Mouse (Mus musculus) forebrain, embryonic 12.5 days (tissue): ENCODE data around the gene Rbfox3. TPM values are rescaled to one million over a fixed set of nuclear protein-coding genes. Genes with fewer than 3 reads are reported as not detected.

ENCODE experiments used
- ATAC-seq: fragments of 200-750 bp; cut with Nextera tagmentation; 2 replicates; pipeline ENCODE4 v1.8.0; 2017; ENCODE audit warnings: moderate TSS enrichment; ENCODE audit not compliant: low FRiP score
- H3K27ac ChIP-seq: fragments of 300-500 bp; sonication (generic); 2 replicates; pipeline ENCODE4 v1.5.1; 2016; ENCODE audit warnings: mild to moderate bottlenecking
- H3K27me3 ChIP-seq: fragments of 300-500 bp; sonication (generic); 2 replicates; pipeline ENCODE4 v1.6.1; 2016; ENCODE audit warnings: mild to moderate bottlenecking
- H3K36me3 ChIP-seq: fragments of 300-500 bp; sonication (generic); replicated peaks from 2 replicates; pipeline ENCODE4 v1.6.1; 2016; ENCODE audit warnings: mild to moderate bottlenecking
- H3K4me1 ChIP-seq: fragments of 300-500 bp; sonication (generic); 2 replicates; pipeline ENCODE4 v1.6.1; 2016
- H3K4me2 ChIP-seq: fragments of 300-500 bp; sonication (generic); 2 replicates; pipeline ENCODE4 v1.6.1; 2016; ENCODE audit warnings: mild to moderate bottlenecking, moderate library complexity
- H3K4me3 ChIP-seq: fragments of 300-500 bp; sonication (generic); replicated peaks from 2 replicates; pipeline ENCODE4 v1.5.1; 2016; ENCODE audit warnings: mild to moderate bottlenecking
- H3K9ac ChIP-seq: fragments of 300-500 bp; sonication (generic); 2 replicates; pipeline ENCODE4 v1.6.1; 2016; ENCODE audit warnings: mild to moderate bottlenecking
- H3K9me3 ChIP-seq: fragments of 300-500 bp; sonication (generic); 2 replicates; pipeline ENCODE4 v1.6.1; 2016
- WGBS: fragments of 180-500 bp; shearing (Covaris S2); methylation state at CpG from one replicate; pipeline ENCODE4 v1.1.7; 2016; 5-methylcytosine and 5-hydroxymethylcytosine counted together
- polyA plus RNA-seq: library from polyadenylated mRNA; unstranded; fragments of >200 nt; fragmentation: Nextera tagmentation; extraction: Ambion mirVana; gene quantifications from 2 replicates; pipeline ENCODE4 v1.2.1, GENCODE M21; 2016

Gene Rbfox3
- polyA plus RNA-seq, 1 experiment from 2014 or later = 19.6 TPM

- peaks cover 13% of the 10 kb centered on the region for H3K4me1 ChIP-seq
- no peak overlapping the region for H3K9ac ChIP-seq
- no peak for ATAC-seq
- H3K36me3 ChIP-seq = no peaks in the 10 kb centered on the region
- WGBS = 84% methylated on average over 8 of the region's 8 CpGs
- no peaks in the 10 kb centered on the region for H3K9me3 ChIP-seq
- H3K27ac ChIP-seq = no peak overlapping the region
- H3K4me2 ChIP-seq = no peak overlapping the region
- 0 out of 2 replicates have a peak, but pooled peaks cover 3% of the 10 kb centered on the region for H3K27me3 ChIP-seq
- H3K4me3 ChIP-seq = no peak overlapping the region
Observed at GRCm38 (mm10) chr11:118888426-118888825, 23.0 kb downstream of the Rbfox3 start.

- Histone ChIP-seq H3K27me3 (0 out of 2 replicates have a peak, but pooled peaks cover 3% of the 10 kb centered on the region), H3K27ac (no peak overlapping the region), H3K4me1 (peaks cover 17% of the 10 kb centered on the region), H3K36me3 (no peaks in the 10 kb centered on the region), H3K9ac (no peak overlapping the region), H3K4me3 (no peak overlapping the region), H3K4me2 (no peak overlapping the region), H3K9me3 (no peaks in the 10 kb centered on the region)
- no peak for ATAC-seq
Observed at GRCm38 (mm10) chr11:118887206-118887605, 24.2 kb downstream of the Rbfox3 start.

- WGBS = 92% methylated on average over 11 of the region's 11 CpGs
- no peak overlapping the region for H3K27ac ChIP-seq
- H3K36me3 ChIP-seq = no peaks in the 10 kb centered on the region
- no peaks in the 10 kb centered on the region for H3K9me3 ChIP-seq
- no peak overlapping the region for H3K9ac ChIP-seq
- 0 out of 2 replicates have a peak, but pooled peaks cover 3% of the 10 kb centered on the region for H3K27me3 ChIP-seq
- no peak for ATAC-seq
- peaks cover 24% of the 10 kb centered on the region for H3K4me1 ChIP-seq
- H3K4me2 ChIP-seq = no peak overlapping the region
- H3K4me3 ChIP-seq = no peak overlapping the region
Observed at GRCm38 (mm10) chr11:118886269-118886965, 25.0 kb downstream of the Rbfox3 start.

GRCm38 (mm10) chr11:118885604-118886003 lies 25.8 kb downstream of the Rbfox3 start:
- Histone ChIP-seq H3K4me1 (peaks cover 24% of the 10 kb centered on the region), H3K4me2 (no peak overlapping the region), H3K27ac (no peak overlapping the region), H3K36me3 (no peaks in the 10 kb centered on the region), H3K9ac (no peak overlapping the region), H3K27me3 (0 out of 2 replicates have a peak, but pooled peaks cover 3% of the 10 kb centered on the region), H3K4me3 (no peak overlapping the region), H3K9me3 (no peaks in the 10 kb centered on the region)
- ATAC-seq = no peak
- WGBS = 84% methylated on average over 8 of the region's 8 CpGs

GRCm38 (mm10) chr11:118885135-118885534 lies 26.3 kb downstream of the Rbfox3 start:
- Histone ChIP-seq H3K36me3 (no peaks in the 10 kb centered on the region), H3K9ac (no peak overlapping the region), H3K4me3 (no peak overlapping the region), H3K9me3 (no peaks in the 10 kb centered on the region), H3K4me1 (peaks cover 23% of the 10 kb centered on the region), H3K27me3 (no peaks in the 10 kb centered on the region), H3K27ac (no peak overlapping the region), H3K4me2 (no peak overlapping the region)
- WGBS = 91% methylated on average over 16 of the region's 16 CpGs
- ATAC-seq = no peak

GRCm38 (mm10) chr11:118883143-118883542 lies 28.3 kb downstream of the Rbfox3 start:
- no peak for ATAC-seq
- WGBS = 92% methylated on average over 9 of the region's 9 CpGs
- no peak overlapping the region for H3K27ac ChIP-seq

GRCm38 (mm10) chr11:118881786-118882495 lies 29.5 kb downstream of the Rbfox3 start:
- H3K4me3 ChIP-seq = no peak overlapping the region
- 7% methylated on average over 11 of the region's 11 CpGs for WGBS
- H3K9me3 ChIP-seq = no peaks in the 10 kb centered on the region
- no peaks in the 10 kb centered on the region for H3K27me3 ChIP-seq
- peaks cover 23% of the 10 kb centered on the region for H3K4me1 ChIP-seq
- H3K27ac ChIP-seq = no peak overlapping the region
- no peaks in the 10 kb centered on the region for H3K36me3 ChIP-seq
- no peak overlapping the region for H3K4me2 ChIP-seq
- peak; percentile 36; the same call in 1 of the 2 replicates for ATAC-seq
- H3K9ac ChIP-seq = no peak overlapping the region

More at GRCm38 (mm10) chr11:118883143-118883542, 28.3 kb downstream of the Rbfox3 start:
- Histone ChIP-seq H3K4me3 (no peak overlapping the region), H3K36me3 (no peaks in the 10 kb centered on the region), H3K4me2 (no peak overlapping the region), H3K9me3 (no peaks in the 10 kb centered on the region), H3K9ac (no peak overlapping the region), H3K27me3 (no peaks in the 10 kb centered on the region), H3K4me1 (peaks cover 23% of the 10 kb centered on the region)

GRCm38 (mm10) chr11:118879466-118880150 lies 31.8 kb downstream of the Rbfox3 start:
- ATAC-seq = no peak
- no peak overlapping the region for H3K27ac ChIP-seq
- no peak overlapping the region for H3K9ac ChIP-seq
- H3K4me2 ChIP-seq = no peak overlapping the region
- peaks cover 42% of the 10 kb centered on the region for H3K4me1 ChIP-seq
- H3K9me3 ChIP-seq = no peaks in the 10 kb centered on the region
- H3K4me3 ChIP-seq = no peak overlapping the region
- 90% methylated on average over 8 of the region's 8 CpGs for WGBS
- no peaks in the 10 kb centered on the region; the same call in 1 of the 2 replicates for H3K27me3 ChIP-seq
- no peaks in the 10 kb centered on the region for H3K36me3 ChIP-seq

- Histone ChIP-seq H3K4me1 (peaks cover 51% of the 10 kb centered on the region), H3K4me3 (no peak overlapping the region), H3K9me3 (no peaks in the 10 kb centered on the region), H3K36me3 (no peaks in the 10 kb centered on the region), H3K4me2 (no peak overlapping the region), H3K27me3 (no peaks in the 10 kb centered on the region; the same call in 1 of the 2 replicates), H3K9ac (no peak overlapping the region), H3K27ac (no peak overlapping the region)
- no peak for ATAC-seq
- WGBS = 91% methylated on average over 13 of the region's 13 CpGs
Observed at GRCm38 (mm10) chr11:118878605-118879245, 32.7 kb downstream of the Rbfox3 start.

- H3K9ac ChIP-seq = no peak overlapping the region
- no peaks in the 10 kb centered on the region; the same call in 1 of the 2 replicates for H3K27me3 ChIP-seq
- no peak overlapping the region for H3K4me2 ChIP-seq
- no peaks in the 10 kb centered on the region for H3K9me3 ChIP-seq
- WGBS = 28% methylated on average over 5 of the region's 5 CpGs
- ATAC-seq = peak; percentile 64; the same call in 1 of the 2 replicates
- H3K4me3 ChIP-seq = no peak overlapping the region
- H3K36me3 ChIP-seq = no peaks in the 10 kb centered on the region
- peak overlapping the region; percentile 47; the same call in 1 of the 2 replicates for H3K27ac ChIP-seq
- H3K4me1 ChIP-seq = peaks cover 31% of the 10 kb centered on the region
Observed at GRCm38 (mm10) chr11:118875243-118875897, 36.0 kb downstream of the Rbfox3 start.

GRCm38 (mm10) chr11:118874487-118875095 lies 36.8 kb downstream of the Rbfox3 start:
- Histone ChIP-seq H3K27ac (peak overlapping the region; percentile 47), H3K4me1 (peaks cover 31% of the 10 kb centered on the region), H3K36me3 (no peaks in the 10 kb centered on the region), H3K9me3 (no peaks in the 10 kb centered on the region), H3K9ac (no peak overlapping the region), H3K27me3 (no peaks in the 10 kb centered on the region; the same call in 1 of the 2 replicates), H3K4me3 (no peak overlapping the region), H3K4me2 (no peak overlapping the region)
- WGBS = 13% methylated on average over 7 of the region's 7 CpGs
- ATAC-seq = no peak
